Mouse (Mus musculus) CH12.LX (cell line): ENCODE measurements around the gene Tspear.

ENCODE experiments used
- BHLHE40 ChIP-seq: IDR thresholded peaks from 2 replicates; pipeline ENCODE4 v1.6.1; 2011; ENCODE audit warnings: mild to moderate bottlenecking, low read depth, low read length, improper control_type of control experiment
- CHD1 ChIP-seq: IDR thresholded peaks from 2 replicates; pipeline ENCODE4 v1.6.1; 2012; ENCODE audit warnings: low read depth, low read length, improper control_type of control experiment, inconsistent platforms
- CTCF ChIP-seq, 2 experiments: IDR thresholded peaks in 1 of 2; conservative IDR thresholded peaks in 1 of 2; 2 replicates each; pipeline ENCODE4 v1.5.1; 2011 to 2012; ENCODE audit warnings: low read depth in 2 of 2, low read length in 2 of 2, improper control_type of control experiment in 1 of 2, inconsistent platforms in 1 of 2, mild to moderate bottlenecking in 1 of 2, moderate library complexity in 1 of 2
- ELF1 ChIP-seq: IDR thresholded peaks from 2 replicates; pipeline ENCODE4 v1.6.1; 2014; ENCODE audit warnings: low read depth, mild to moderate bottlenecking, inconsistent platforms, low read length, improper control_type of control experiment
- EP300 ChIP-seq: IDR thresholded peaks from 2 replicates; pipeline ENCODE4 v1.6.1; 2011; ENCODE audit warnings: low read length, improper control_type of control experiment
- HCFC1 ChIP-seq: IDR thresholded peaks from 2 replicates; pipeline ENCODE4 v1.6.1; 2012; ENCODE audit warnings: low read depth, mild to moderate bottlenecking, inconsistent platforms, low read length, improper control_type of control experiment
- MAFK ChIP-seq: IDR thresholded peaks from 2 replicates; pipeline ENCODE4 v1.6.1; 2011; ENCODE audit warnings: low read length, improper control_type of control experiment; ENCODE audit not compliant: insufficient replicate concordance
- MAX ChIP-seq: IDR thresholded peaks from 2 replicates; pipeline ENCODE4 v1.6.1; 2011; ENCODE audit warnings: low read length, improper control_type of control experiment
- POLR2A ChIP-seq: IDR thresholded peaks from 2 replicates; pipeline ENCODE4 v1.6.1; 2011; ENCODE audit warnings: low read depth, mild to moderate bottlenecking, improper control_type of control experiment, low read length
- POLR2AphosphoS2 ChIP-seq: IDR thresholded peaks from 2 replicates; pipeline ENCODE4 v1.6.1; 2011; ENCODE audit warnings: low read depth, low read length, improper control_type of control experiment
- SIN3A ChIP-seq: IDR thresholded peaks from 2 replicates; pipeline ENCODE4 v1.6.1; 2012; ENCODE audit warnings: low read length, improper control_type of control experiment, inconsistent platforms
- USF1 ChIP-seq: IDR thresholded peaks from 2 replicates; pipeline ENCODE4 v1.6.1; 2014; ENCODE audit warnings: low read depth, mild to moderate bottlenecking, inconsistent platforms, low read length, improper control_type of control experiment
- USF2 ChIP-seq: conservative IDR thresholded peaks from 2 replicates; pipeline ENCODE4 v1.6.1; 2011; ENCODE audit warnings: low read depth, low read length, improper control_type of control experiment
- ZC3H11A ChIP-seq: IDR thresholded peaks from 2 replicates; pipeline ENCODE4 v1.6.1; 2012; ENCODE audit warnings: low read depth, mild to moderate bottlenecking, inconsistent platforms, low read length, improper control_type of control experiment

- TF ChIP-seq BHLHE40 (no peak), USF1 (no peak), POLR2AphosphoS2 (no peak), MAX (no peak), POLR2A (no peak), EP300 (no peak), CTCF (conservative IDR thresholded peaks at IDR 0.05 in 1 of 2, IDR thresholded peaks at IDR 0.05 in 1 of 2; ENCODE audit: low read depth in 2 of 2, low read length in 2 of 2) (peak in 1 of 2 experiments; percentile 33; a peak in 2 of 4 replicates), SIN3A (no peak), CHD1 (no peak), ELF1 (no peak), USF2 (no peak), MAFK (no peak), HCFC1 (no peak), ZC3H11A (no peak)
Measured at GRCm38 (mm10) chr10:77724855-77725254, 38.5 kb downstream of the Tspear start.
